Mouse (Mus musculus): ENCODE data around the gene Krt5.
"Not testable (repeated sequence)": the region's sequence is repeated elsewhere in the genome, so short reads cannot be mapped to it uniquely, and the experiment has no call there.

Gene Krt5

GRCm38 (mm10) chr15:101712720-101713119, at the start of gene Krt5:
TSS of gene Krt5 (minus strand) at chr15:101712898.
- DNase-seq (ENCODE audit: low spot score), result no peak

GRCm38 (mm10) chr15:101742711-101743110, 30.0 kb upstream of the Krt5 start, which contains the start of gene Krt71:
TSS of gene Krt71 (minus strand) at chr15:101743109.
- DNase-seq (ENCODE audit: low spot score), result no peak

DNA sequence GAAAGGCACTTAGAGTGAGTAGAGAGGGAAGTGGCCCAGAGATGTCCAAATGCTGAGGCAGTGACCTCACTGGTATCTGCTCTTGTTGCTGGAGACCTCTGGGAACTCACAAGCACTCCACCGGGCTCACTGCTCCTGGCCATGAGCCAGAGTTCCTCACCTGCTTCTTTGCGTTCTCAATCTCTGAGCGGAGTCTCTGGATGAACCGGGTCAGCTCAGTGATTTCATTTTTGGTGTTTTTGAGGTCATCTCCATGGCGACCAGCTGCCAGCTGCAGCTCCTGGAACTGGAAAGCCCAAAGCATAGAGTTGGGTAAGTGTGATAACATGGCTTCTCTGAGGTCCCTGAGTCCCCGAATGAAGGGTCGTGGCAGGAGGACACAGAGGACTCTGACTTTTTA, 25.1 kb upstream of the Krt5 start:
- DNase-seq (ENCODE audit: low spot score), result no peak

DNA sequence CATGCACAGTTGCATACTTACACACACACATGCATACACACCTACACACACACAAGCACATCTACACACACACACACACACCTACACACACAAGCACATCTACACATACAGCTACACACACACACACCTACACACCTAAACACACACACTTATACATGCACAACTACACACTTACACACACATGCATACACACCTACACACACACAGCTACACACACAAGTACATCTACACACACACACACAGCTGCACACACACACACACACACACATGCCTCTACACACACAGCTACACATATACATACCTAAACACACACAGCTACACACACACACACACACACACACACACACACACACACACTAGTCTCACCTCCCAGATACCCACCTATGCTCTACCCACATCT, 18.0 kb upstream of the Krt5 start:
- DNase-seq (ENCODE audit: low spot score), result no peak

DNA sequence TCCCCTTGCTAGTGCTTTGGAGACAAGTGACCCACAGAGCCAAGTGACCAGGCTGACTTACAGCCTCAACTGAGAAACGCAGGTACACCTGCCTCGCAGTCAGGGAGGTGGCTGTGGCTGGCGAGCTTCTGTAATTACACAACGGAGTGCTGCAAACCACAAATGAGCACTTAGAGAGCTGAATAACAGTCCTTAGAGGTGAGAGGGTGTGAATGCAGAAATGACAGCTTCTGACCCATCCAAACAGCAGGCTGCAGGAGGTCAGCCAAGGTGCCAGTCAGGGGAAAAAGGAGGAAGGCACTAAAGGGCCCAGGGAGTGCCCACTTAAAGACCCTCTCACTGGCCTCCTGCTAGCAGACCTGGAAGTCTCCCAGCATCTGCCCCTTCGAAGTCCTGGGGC, 12.0 kb upstream of the Krt5 start:
- no peak for DNase-seq (ENCODE audit: low spot score)

GRCm38 (mm10) chr15:101715831-101716230, 3.1 kb upstream of the Krt5 start:
- DNase-seq (ENCODE audit: low spot score), result no peak

- no peak for DNase-seq (ENCODE audit: low spot score)
Observed at GRCm38 (mm10) chr15:101714356-101714755, 1.7 kb upstream of the Krt5 start.

- DNase-seq (ENCODE audit: low spot score), result no peak
Observed at GRCm38 (mm10) chr15:101713731-101714130, 1.0 kb upstream of the Krt5 start.

- no peak for DNase-seq (ENCODE audit: low spot score)
Observed at GRCm38 (mm10) chr15:101708683-101709082, 4.0 kb downstream of the Krt5 start.

- no peak for DNase-seq (ENCODE audit: low spot score)
Observed at GRCm38 (mm10) chr15:101707454-101707853, 5.2 kb downstream of the Krt5 start.

DNA sequence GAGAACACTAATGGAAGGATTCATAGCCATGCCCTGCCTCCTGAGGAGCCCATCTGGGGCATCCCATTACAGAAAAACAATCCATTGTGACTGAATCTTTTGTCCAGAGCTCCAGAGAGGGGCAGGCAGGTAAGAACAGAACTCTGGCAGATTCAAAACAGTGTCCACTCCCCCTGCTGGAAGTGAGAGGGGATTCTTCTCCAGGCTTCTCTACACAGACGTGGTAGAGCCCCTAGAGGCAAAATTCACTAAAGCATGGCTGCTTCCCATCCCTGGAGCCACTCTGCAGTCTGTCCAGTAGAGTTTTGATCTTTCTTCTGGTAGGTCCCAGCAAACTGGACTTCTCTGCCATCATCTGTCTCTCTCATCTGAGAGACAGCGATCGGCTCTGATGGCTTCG, 8.6 kb downstream of the Krt5 start:
- no peak for DNase-seq (ENCODE audit: low spot score)

- no peak for DNase-seq (ENCODE audit: low spot score)
Observed at GRCm38 (mm10) chr15:101702380-101702779, 10.3 kb downstream of the Krt5 start.

DNA sequence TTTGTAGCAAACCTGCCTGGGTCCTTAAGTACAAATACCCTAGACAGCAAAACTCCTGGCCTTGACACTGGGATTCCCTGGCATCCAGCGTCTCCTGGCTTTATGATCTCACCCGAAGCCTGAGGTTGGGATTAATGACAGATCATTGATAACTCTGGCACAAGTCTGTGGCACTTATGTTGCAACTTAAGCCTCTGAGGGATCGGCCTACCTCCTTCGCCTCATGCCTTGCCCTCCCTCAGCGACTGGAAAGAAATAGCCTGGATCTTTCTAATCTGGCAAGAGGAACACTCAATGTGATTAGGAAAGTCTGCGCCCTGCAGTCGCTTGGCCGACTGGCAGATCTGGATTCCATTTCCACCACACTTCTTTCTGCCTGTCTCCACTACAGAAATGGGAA, 12.8 kb downstream of the Krt5 start:
- DNase-seq (ENCODE audit: low spot score), result no peak

DNA sequence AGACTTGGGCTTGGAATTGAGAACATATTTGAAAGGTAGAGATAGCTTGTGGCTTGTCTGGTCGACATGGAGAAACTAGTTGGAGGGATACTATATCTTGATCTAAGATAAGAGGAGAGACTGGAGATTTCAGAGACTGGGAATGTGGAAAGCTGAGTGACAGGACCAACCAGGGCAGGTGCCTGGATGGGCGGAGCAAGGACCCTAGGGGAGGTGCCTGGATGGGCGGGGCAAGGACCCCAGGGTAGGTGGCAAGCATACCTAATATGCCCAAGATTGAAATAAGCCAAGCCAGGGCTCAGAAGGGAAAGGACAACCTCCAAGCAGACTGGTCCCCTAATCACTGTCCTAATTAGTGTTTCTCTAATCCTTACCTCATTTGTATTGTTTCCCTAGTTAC, 13.5 kb downstream of the Krt5 start:
- DNase-seq (ENCODE audit: low spot score), result no peak

DNA sequence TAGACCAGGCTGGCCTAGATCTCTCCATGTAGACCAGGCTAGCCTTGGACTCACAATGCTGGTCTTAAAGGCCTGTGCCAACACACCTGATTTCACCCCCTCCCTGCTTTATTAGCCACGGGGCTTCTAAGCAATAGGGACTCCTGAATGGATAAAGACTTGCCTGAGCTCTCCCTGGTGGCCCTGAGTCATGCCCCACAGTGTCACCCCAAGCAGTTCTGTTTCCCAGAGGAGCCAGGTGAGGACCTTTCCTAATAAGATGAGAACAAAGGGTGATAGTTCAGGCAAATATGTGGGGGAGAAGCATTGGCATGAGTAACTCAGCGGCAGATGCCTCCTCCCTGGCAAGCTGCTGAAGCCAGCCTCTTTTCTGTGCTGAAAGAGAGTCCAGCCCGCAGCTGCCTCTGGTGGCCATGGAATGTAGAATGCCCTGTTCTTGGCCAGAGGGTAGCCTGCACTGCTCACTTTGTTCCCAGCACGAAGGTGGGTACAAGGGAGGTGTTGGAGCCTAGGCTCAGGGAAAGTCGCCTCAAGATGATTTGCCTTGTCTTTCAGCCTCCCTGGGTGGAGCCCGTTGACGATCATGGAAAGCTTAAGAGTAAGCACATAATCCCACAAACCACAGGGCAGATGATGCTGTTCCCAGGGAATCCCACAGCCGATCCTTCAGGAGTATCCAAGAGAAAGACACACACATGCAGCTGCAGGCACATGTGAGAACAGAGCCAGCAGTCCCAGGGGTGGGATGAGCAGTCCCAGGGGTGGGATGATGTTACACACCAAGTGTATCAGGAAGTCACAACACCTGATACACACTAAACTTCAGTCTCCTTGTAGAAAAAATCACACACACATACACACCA, 15.1 kb downstream of the Krt5 start:
- DNase-seq (ENCODE audit: low spot score), result no peak

DNA sequence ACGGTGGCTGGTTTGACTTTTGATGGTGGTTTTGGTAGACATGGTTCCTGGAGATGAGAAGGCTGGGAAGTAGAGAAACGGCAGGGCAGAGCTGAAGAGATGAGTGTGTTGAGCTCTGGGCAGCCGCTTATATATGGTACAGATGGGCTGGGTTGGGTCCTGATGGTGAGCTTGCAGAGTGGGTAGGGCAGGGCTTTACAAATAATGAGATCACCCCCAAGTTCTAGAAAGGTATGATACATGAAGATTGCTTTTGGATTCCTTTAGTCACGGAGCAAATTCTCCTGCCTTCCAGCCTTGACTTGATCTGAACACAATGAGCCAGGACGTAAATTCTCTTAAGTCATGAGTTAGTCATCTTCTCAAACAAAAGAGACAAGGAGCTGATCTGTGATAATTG, 18.5 kb downstream of the Krt5 start, which contains the start of gene Krt6a:
TSS of gene Krt6a (minus strand) at position 101 of the 400 bp plus-strand sequence.
- DNase-seq (ENCODE audit: low spot score), result no peak

DNA sequence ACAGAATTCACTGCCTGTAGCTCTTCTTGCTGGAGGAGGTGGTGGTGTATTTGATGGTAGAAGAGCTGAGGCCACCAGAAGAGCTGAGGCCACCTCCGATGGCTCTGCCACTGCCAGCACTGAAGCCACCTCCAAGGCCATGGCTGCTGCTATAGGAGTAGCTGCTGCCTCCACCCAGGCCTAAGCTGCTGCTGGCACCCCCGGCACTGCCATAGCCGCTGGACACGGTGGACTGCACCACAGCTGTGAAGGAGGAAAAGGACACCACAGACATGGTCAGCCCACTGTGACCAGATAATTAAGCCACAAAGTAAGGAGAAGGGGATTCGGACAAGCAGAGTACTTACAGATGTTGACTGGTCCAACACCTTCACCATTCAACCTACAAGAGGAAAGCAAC, 22.2 kb downstream of the Krt5 start:
- not testable (repeated sequence) for DNase-seq (ENCODE audit: low spot score)

DNA sequence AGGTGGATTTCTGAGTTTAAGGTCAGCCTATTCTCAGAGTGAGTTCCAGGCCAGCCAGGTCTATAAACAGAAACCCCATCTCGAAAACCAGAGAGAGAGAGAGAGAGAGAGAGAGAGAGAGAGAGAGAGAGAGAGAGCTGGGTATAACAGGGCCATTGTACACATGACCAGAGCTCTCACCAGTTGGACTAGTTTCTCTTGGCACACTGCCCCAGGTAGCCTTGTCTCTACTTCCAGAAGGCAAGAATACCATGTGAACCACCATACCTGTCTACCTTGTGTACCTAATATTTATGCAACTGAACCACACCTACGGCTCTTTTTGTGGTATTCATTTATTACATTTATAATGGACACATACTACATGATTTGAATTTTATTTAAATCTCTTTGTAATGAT, 24.5 kb downstream of the Krt5 start:
- DNase-seq (ENCODE audit: low spot score), result no peak

DNA sequence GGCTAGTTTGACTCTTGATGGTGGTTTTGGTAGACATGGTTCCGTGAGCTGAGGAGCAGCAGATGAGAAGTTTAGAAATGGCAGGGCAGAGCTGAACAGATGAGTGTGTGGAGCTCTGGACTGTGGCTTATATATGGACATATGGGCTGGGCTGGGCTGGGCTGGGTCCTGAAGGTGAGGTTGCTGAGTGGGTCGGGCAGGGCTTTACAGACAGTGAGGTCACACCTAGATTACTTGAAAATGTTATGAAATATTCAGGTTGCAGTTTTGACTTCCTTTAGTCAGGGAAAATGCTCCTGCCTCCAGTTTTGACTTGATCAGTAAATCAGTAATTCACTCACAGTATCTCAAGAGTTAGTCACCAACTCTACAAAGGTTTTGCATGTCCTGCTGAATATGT, 32.5 kb downstream of the Krt5 start, which contains the start of gene Krt6b:
TSS of gene Krt6b (minus strand) at position 101 of the 400 bp plus-strand sequence.
- no peak for DNase-seq (ENCODE audit: low spot score)

DNA sequence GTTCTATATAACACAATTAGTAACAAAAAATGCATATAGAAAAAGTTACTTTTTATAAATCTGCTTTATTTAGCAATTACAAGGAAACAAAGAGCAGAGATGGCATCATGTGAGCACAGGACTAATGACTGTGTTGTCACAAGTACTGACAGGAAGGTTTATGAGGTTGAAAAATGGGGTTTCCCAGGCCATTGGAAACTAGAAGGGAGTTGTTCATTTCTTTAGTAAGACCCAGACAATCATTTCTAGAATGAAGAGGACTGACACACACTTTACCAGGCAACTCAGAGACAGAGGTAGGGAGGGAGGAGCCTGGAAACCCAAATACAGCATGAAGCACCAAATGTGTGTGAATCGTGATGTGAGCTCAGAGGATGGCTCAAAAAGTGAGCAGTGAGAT, 36.7 kb downstream of the Krt5 start:
- DNase-seq (ENCODE audit: low spot score), result no peak
